Mouse (Mus musculus) macrophage (primary cell): ENCODE data around the gene Kcnj15. TPM values are rescaled to one million over a fixed set of nuclear protein-coding genes. Genes with fewer than 3 reads are reported as not detected.

Source experiments
- H3K27ac ChIP-seq: fragments of 350-480 bp; formaldehyde crosslinking; 2 replicates; pipeline ENCODE4 v1.9.0; 2021
- H3K36me3 ChIP-seq: fragments of 350-480 bp; formaldehyde crosslinking; 2 replicates; pipeline ENCODE4 v1.9.0; 2021; ENCODE audit errors: inconsistent target
- H3K4me3 ChIP-seq: fragments of 350-480 bp; formaldehyde crosslinking; 2 replicates; pipeline ENCODE4 v1.9.0; 2021; ENCODE audit errors: inconsistent target
- H3K79me2 ChIP-seq: fragments of 350-480 bp; formaldehyde crosslinking; 2 replicates; pipeline ENCODE4 v1.9.0; 2021; ENCODE audit errors: inconsistent target
- WGBS: methylation state at CpG from one replicate; pipeline ENCODE4 v1.1.7; 2026; ENCODE audit warnings: inconsistent platforms; ENCODE audit not compliant: missing documents; 5-methylcytosine and 5-hydroxymethylcytosine counted together
- polyA plus RNA-seq: library from polyadenylated mRNA; stranded (reverse); fragments of 250-400 nt; gene quantifications from 3 replicates; pipeline ENCODE4 v1.2.4, GENCODE M21; 2018; ENCODE audit warnings: inconsistent platforms

Kcnj15 gene
- polyA plus RNA-seq, 1 experiment from 2014 or later: not detected

GRCm38 (mm10) chr16:95262706-95263363 lies 5.5 kb downstream of the Kcnj15 start:
- Histone ChIP-seq H3K36me3 (no peaks in the 10 kb centered on the region), H3K79me2 (no peaks in the 10 kb centered on the region), H3K4me3 (no peak overlapping the region), H3K27ac (no peak overlapping the region)
- WGBS: 23% methylated on average over 15 of the region's 15 CpGs

GRCm38 (mm10) chr16:95264324-95264723 lies 7.0 kb downstream of the Kcnj15 start:
- 94% methylated on average over 5 of the region's 5 CpGs for WGBS
- no peak overlapping the region for H3K27ac ChIP-seq
- H3K79me2 ChIP-seq: no peaks in the 10 kb centered on the region
- H3K4me3 ChIP-seq: no peak overlapping the region
- H3K36me3 ChIP-seq: no peaks in the 10 kb centered on the region

GRCm38 (mm10) chr16:95267481-95268183 lies 10.3 kb downstream of the Kcnj15 start:
- no peaks in the 10 kb centered on the region for H3K36me3 ChIP-seq
- no peaks in the 10 kb centered on the region for H3K79me2 ChIP-seq
- 88% methylated on average over 11 of the region's 11 CpGs for WGBS
- no peak overlapping the region for H3K27ac ChIP-seq
- no peak overlapping the region for H3K4me3 ChIP-seq

- Histone ChIP-seq H3K4me3 (no peak overlapping the region), H3K27ac (no peak overlapping the region), H3K36me3 (no peaks in the 10 kb centered on the region), H3K79me2 (no peaks in the 10 kb centered on the region)
- WGBS: 84% methylated on average over 6 of the region's 6 CpGs
Measured at GRCm38 (mm10) chr16:95269610-95270009, 12.3 kb downstream of the Kcnj15 start.

- no peak overlapping the region for H3K27ac ChIP-seq
- H3K4me3 ChIP-seq: no peak overlapping the region
- no peaks in the 10 kb centered on the region for H3K36me3 ChIP-seq
- WGBS: 78% methylated on average over 2 of the region's 2 CpGs
- H3K79me2 ChIP-seq: no peaks in the 10 kb centered on the region
Measured at GRCm38 (mm10) chr16:95273101-95273500, 15.7 kb downstream of the Kcnj15 start.

- H3K36me3 ChIP-seq: no peaks in the 10 kb centered on the region
- no peak overlapping the region for H3K27ac ChIP-seq
- WGBS: 48% methylated on average over 10 of the region's 10 CpGs
Measured at GRCm38 (mm10) chr16:95275713-95276502, 18.6 kb downstream of the Kcnj15 start.

GRCm38 (mm10) chr16:95279015-95279414 lies 21.7 kb downstream of the Kcnj15 start:
- Histone ChIP-seq H3K4me3 (no peak overlapping the region), H3K27ac (no peak overlapping the region), H3K79me2 (no peaks in the 10 kb centered on the region), H3K36me3 (no peaks in the 10 kb centered on the region)
- WGBS: 93% methylated on average over 3 of the region's 3 CpGs

More at GRCm38 (mm10) chr16:95275713-95276502, 18.6 kb downstream of the Kcnj15 start:
- Histone ChIP-seq H3K4me3 (no peak overlapping the region), H3K79me2 (no peaks in the 10 kb centered on the region)

GRCm38 (mm10) chr16:95280338-95280737 lies 23.0 kb downstream of the Kcnj15 start:
- 100% methylated on average over 1 of the region's 3 CpGs for WGBS
- H3K4me3 ChIP-seq: no peak overlapping the region
- no peaks in the 10 kb centered on the region for H3K36me3 ChIP-seq
- H3K79me2 ChIP-seq: no peaks in the 10 kb centered on the region
- H3K27ac ChIP-seq: no peak overlapping the region

GRCm38 (mm10) chr16:95283369-95283768 lies 26.0 kb downstream of the Kcnj15 start:
- Histone ChIP-seq H3K79me2 (no peaks in the 10 kb centered on the region), H3K36me3 (no peaks in the 10 kb centered on the region), H3K27ac (no peak overlapping the region), H3K4me3 (no peak overlapping the region)
- 72% methylated on average over 10 of the region's 10 CpGs for WGBS

GRCm38 (mm10) chr16:95284085-95284727 lies 26.8 kb downstream of the Kcnj15 start:
- 17% methylated on average over 12 of the region's 12 CpGs for WGBS
- H3K79me2 ChIP-seq: no peaks in the 10 kb centered on the region
- H3K27ac ChIP-seq: no peak overlapping the region
- no peaks in the 10 kb centered on the region for H3K36me3 ChIP-seq
- no peak overlapping the region for H3K4me3 ChIP-seq

GRCm38 (mm10) chr16:95285043-95285442 lies 27.7 kb downstream of the Kcnj15 start:
- H3K36me3 ChIP-seq: no peaks in the 10 kb centered on the region
- 60% methylated on average over 4 of the region's 4 CpGs for WGBS

GRCm38 (mm10) chr16:95285767-95286166 lies 28.4 kb downstream of the Kcnj15 start:
- no peak overlapping the region for H3K27ac ChIP-seq
- no peaks in the 10 kb centered on the region for H3K79me2 ChIP-seq
- WGBS: 81% methylated on average over 4 of the region's 4 CpGs
- H3K4me3 ChIP-seq: no peak overlapping the region
- H3K36me3 ChIP-seq: no peaks in the 10 kb centered on the region

More at GRCm38 (mm10) chr16:95285043-95285442, 27.7 kb downstream of the Kcnj15 start:
- no peaks in the 10 kb centered on the region for H3K79me2 ChIP-seq
- no peak overlapping the region for H3K27ac ChIP-seq
- H3K4me3 ChIP-seq: no peak overlapping the region

GRCm38 (mm10) chr16:95287656-95288055 lies 30.3 kb downstream of the Kcnj15 start:
- H3K27ac ChIP-seq: no peak overlapping the region
- no peaks in the 10 kb centered on the region for H3K79me2 ChIP-seq
- H3K4me3 ChIP-seq: no peak overlapping the region
- 100% methylated on average over 2 of the region's 2 CpGs for WGBS
- no peaks in the 10 kb centered on the region for H3K36me3 ChIP-seq

GRCm38 (mm10) chr16:95289375-95289774 lies 32.0 kb downstream of the Kcnj15 start:
- Histone ChIP-seq H3K4me3 (no peak overlapping the region), H3K27ac (no peak overlapping the region), H3K36me3 (no peaks in the 10 kb centered on the region), H3K79me2 (no peaks in the 10 kb centered on the region)
- 35% methylated on average over 3 of the region's 3 CpGs for WGBS
